Mouse (Mus musculus): Measurements from ENCODE around the gene Tcp11l1. TPM values are rescaled to one million over a fixed set of nuclear protein-coding genes. Genes with fewer than 3 reads are reported as not detected.

Tcp11l1 gene
- polyA plus RNA-seq, 1 experiment: 7.8 TPM

DNA sequence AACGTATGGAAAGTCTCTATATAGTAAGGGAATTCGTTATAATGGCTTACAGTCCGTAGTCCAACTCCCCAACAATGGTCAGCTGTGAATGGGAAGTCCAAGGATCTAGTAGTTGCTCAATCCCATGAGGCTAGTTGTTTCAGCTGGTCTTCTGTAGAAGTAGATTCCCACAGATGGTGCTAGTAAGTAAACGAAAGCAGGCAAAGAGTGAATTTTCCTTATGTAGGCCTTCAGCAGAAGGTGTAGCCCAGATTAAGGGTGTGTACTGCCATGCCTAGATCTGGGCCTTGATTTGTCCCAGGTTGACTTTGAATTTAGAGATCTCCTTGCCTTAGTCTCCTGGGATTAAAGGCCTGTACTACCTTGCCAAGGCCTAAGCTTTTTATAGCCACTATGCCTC lies 4.3 kb upstream of the Tcp11l1 start, which contains the start of gene Pin1rt1:
Gene Pin1rt1 (minus strand): TSS at position 101 of the 400 bp plus-strand sequence.
- Histone ChIP-seq H3K4me3 (no peak within 1 kb of the TSS), H3K27me3 (ENCODE audit: control insufficient read depth, insufficient read depth, insufficient read length) (no peaks in the 10 kb centered on the region), H3K36me3 (ENCODE audit: control insufficient read depth, insufficient read depth) (no peaks in the 10 kb centered on the region), H3K79me2 (ENCODE audit: control insufficient read depth, insufficient read depth) (no peaks in the 10 kb centered on the region), H3ac (ENCODE audit: control insufficient read depth, insufficient read length) (no peak within 1 kb of the TSS), H3K4me2 (ENCODE audit: low read depth) (no peak within 1 kb of the TSS)
- no peak for TF ChIP-seq CEBPB (IDR thresholded peaks at IDR 0.05; ENCODE audit: insufficient read depth, poor library complexity, severe bottlenecking)
- no peak for TF ChIP-seq MYOD1 (IDR thresholded peaks at IDR 0.05; ENCODE audit: control insufficient read depth in 1 of 3, insufficient read length in 2 of 3, low read depth in 2 of 3)
- TF ChIP-seq E2F4 (IDR thresholded peaks at IDR 0.05; ENCODE audit: insufficient read depth): no peak
- TF ChIP-seq USF1 (IDR thresholded peaks at IDR 0.05; ENCODE audit: low read depth): no peak
- TF ChIP-seq SRF (IDR thresholded peaks at IDR 0.05; ENCODE audit: control insufficient read depth, insufficient read length, low read depth): no peak
- no peak for TF ChIP-seq MAX (IDR thresholded peaks at IDR 0.05; ENCODE audit: low read depth)
- TF ChIP-seq TCF12 (IDR thresholded peaks at IDR 0.05; ENCODE audit: insufficient read depth, poor library complexity, severe bottlenecking): no peak
- no peak for TF ChIP-seq TCF3 (IDR thresholded peaks at IDR 0.05; ENCODE audit: insufficient read length, low read depth)
- no peak for TF ChIP-seq POLR2AphosphoS2 (IDR thresholded peaks at IDR 0.05; ENCODE audit: insufficient read length, low read depth)
- TF ChIP-seq REST (IDR thresholded peaks at IDR 0.05; ENCODE audit: insufficient read depth, insufficient read length): no peak

DNA sequence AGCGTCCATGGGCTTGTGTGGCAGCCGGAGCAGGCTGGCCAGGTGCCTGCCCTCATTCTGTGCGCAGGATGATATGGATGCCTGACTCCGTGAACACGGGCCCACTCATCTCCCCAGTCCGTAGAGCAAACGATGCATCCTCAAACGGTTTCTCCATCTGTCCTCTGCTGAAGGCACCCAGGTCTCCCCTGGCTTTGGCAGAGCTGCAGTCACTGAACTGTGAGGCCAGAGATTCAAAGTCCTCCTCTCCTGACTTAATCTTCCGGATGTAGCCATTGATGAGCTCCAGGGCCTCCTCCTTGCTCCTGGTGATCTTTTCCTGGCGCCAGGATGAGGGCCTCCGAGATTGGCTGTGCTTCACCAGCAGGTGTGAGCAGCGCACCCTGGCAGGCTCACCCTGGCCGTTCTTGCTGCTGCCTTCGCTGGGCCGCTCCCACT lies 2.3 kb upstream of the Tcp11l1 start:
- Histone ChIP-seq H3K79me2 (ENCODE audit: control insufficient read depth, insufficient read depth) (no peaks in the 10 kb centered on the region), H3ac (ENCODE audit: control insufficient read depth, insufficient read length) (no peak overlapping the region), H3K4me2 (ENCODE audit: low read depth) (no peak overlapping the region), H3K36me3 (ENCODE audit: control insufficient read depth, insufficient read depth) (no peaks in the 10 kb centered on the region), H3K27me3 (ENCODE audit: control insufficient read depth, insufficient read depth, insufficient read length) (no peaks in the 10 kb centered on the region), H3K4me3 (no peak overlapping the region)
- TF ChIP-seq E2F4 (IDR thresholded peaks at IDR 0.05; ENCODE audit: insufficient read depth): no peak
- TF ChIP-seq MAX (IDR thresholded peaks at IDR 0.05; ENCODE audit: low read depth): no peak
- no peak for TF ChIP-seq POLR2AphosphoS2 (IDR thresholded peaks at IDR 0.05; ENCODE audit: insufficient read length, low read depth)
- TF ChIP-seq POLR2A (IDR thresholded peaks at IDR 0.05; ENCODE audit: insufficient read length, low read depth): no peak
- no peak for TF ChIP-seq MYOG (IDR thresholded peaks at IDR 0.05; ENCODE audit: control insufficient read depth in 1 of 3, insufficient read depth in 1 of 3, insufficient read length in 2 of 3, low read depth in 2 of 3)
- TF ChIP-seq TCF3 (IDR thresholded peaks at IDR 0.05; ENCODE audit: insufficient read length, low read depth): no peak
- no peak for TF ChIP-seq CEBPB (IDR thresholded peaks at IDR 0.05; ENCODE audit: insufficient read depth, poor library complexity, severe bottlenecking)
- TF ChIP-seq REST (IDR thresholded peaks at IDR 0.05; ENCODE audit: insufficient read depth, insufficient read length): no peak
- no peak for TF ChIP-seq USF1 (IDR thresholded peaks at IDR 0.05; ENCODE audit: low read depth)
- TF ChIP-seq TCF12 (IDR thresholded peaks at IDR 0.05; ENCODE audit: insufficient read depth, poor library complexity, severe bottlenecking): no peak
- TF ChIP-seq SRF (IDR thresholded peaks at IDR 0.05; ENCODE audit: control insufficient read depth, insufficient read length, low read depth): no peak
- no peak for TF ChIP-seq MYOD1 (IDR thresholded peaks at IDR 0.05; ENCODE audit: control insufficient read depth in 1 of 3, insufficient read length in 2 of 3, low read depth in 2 of 3)

DNA sequence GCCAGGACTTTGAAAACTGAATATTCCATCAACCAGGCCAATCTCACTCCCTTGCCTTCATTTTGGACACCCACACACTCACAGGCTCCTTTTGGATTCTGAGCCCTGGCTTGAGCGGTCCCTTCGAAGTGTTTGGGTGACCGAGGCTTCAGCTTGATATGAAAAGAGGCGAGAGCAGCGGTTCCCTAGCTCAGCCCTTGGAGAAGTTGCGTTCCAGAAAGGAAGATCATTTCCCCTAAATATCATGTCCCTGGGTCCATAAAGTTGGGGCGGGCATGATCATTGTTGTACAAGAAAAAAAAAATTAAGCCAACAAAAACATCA lies 479 bp upstream of the Tcp11l1 start:
- Histone ChIP-seq H3ac (ENCODE audit: control insufficient read depth, insufficient read length) (peak overlapping the region; percentile 60), H3K4me2 (ENCODE audit: low read depth) (peak overlapping the region; percentile 80), H3K4me3 (peak overlapping the region; percentile 46), H3K27me3 (ENCODE audit: control insufficient read depth, insufficient read depth, insufficient read length) (no peaks in the 10 kb centered on the region), H3K79me2 (ENCODE audit: control insufficient read depth, insufficient read depth) (no peaks in the 10 kb centered on the region), H3K36me3 (ENCODE audit: control insufficient read depth, insufficient read depth) (no peaks in the 10 kb centered on the region)
- no peak for TF ChIP-seq CEBPB (IDR thresholded peaks at IDR 0.05; ENCODE audit: insufficient read depth, poor library complexity, severe bottlenecking)
- no peak for TF ChIP-seq POLR2A (IDR thresholded peaks at IDR 0.05; ENCODE audit: insufficient read length, low read depth)

GRCm38 (mm10) chr2:104710670-104711370 lies 1.1 kb downstream of the Tcp11l1 start:
- TF ChIP-seq TCF3 (IDR thresholded peaks at IDR 0.05; ENCODE audit: insufficient read length, low read depth) (no peak), USF1 (IDR thresholded peaks at IDR 0.05; ENCODE audit: low read depth) (peak; percentile 23)
- no peak overlapping the region for H3ac ChIP-seq (ENCODE audit: control insufficient read depth, insufficient read length)
- H3K4me2 ChIP-seq (ENCODE audit: low read depth): peak overlapping the region; percentile 80
- no peaks in the 10 kb centered on the region for H3K36me3 ChIP-seq (ENCODE audit: control insufficient read depth, insufficient read depth)
- H3K4me3 ChIP-seq: peak overlapping the region; percentile 46
- no peaks in the 10 kb centered on the region for H3K79me2 ChIP-seq (ENCODE audit: control insufficient read depth, insufficient read depth)
- H3K27me3 ChIP-seq (ENCODE audit: control insufficient read depth, insufficient read depth, insufficient read length): no peaks in the 10 kb centered on the region

DNA sequence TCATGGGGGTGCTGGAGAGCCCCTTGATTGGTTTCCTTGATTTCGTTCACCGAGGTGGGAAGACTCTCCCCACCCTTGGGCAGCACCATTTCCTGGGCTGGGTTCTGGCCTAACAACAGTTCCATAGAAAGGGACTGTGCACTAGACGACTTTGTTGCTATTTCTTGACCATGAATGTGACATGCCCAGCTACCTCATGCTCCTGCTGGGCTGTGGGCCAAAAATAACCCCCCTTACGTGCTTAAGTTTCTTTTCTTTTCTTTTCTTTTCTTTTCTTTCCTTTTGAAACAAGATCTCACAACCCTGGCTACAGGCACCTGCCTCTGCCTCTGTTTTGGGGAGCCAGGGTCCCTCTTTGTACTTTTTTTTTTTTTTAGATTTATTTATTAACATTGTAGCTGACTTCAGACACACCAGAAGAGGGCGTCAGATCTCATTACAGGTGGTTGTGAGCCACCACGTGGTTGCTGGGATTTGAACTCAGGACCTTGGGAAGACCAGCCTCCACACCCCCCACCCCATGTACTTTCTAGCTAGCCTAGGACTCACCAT lies 2.1 kb downstream of the Tcp11l1 start:
- Histone ChIP-seq H3K4me3 (no peak overlapping the region), H3K27me3 (ENCODE audit: control insufficient read depth, insufficient read depth, insufficient read length) (no peaks in the 10 kb centered on the region), H3K4me2 (ENCODE audit: low read depth) (no peak overlapping the region), H3K36me3 (ENCODE audit: control insufficient read depth, insufficient read depth) (no peaks in the 10 kb centered on the region), H3K79me2 (ENCODE audit: control insufficient read depth, insufficient read depth) (no peaks in the 10 kb centered on the region), H3ac (ENCODE audit: control insufficient read depth, insufficient read length) (no peak overlapping the region)
- TF ChIP-seq CEBPB (IDR thresholded peaks at IDR 0.05; ENCODE audit: insufficient read depth, poor library complexity, severe bottlenecking) (no peak), E2F4 (IDR thresholded peaks at IDR 0.05; ENCODE audit: insufficient read depth) (no peak), TCF3 (IDR thresholded peaks at IDR 0.05; ENCODE audit: insufficient read length, low read depth) (no peak), TCF12 (IDR thresholded peaks at IDR 0.05; ENCODE audit: insufficient read depth, poor library complexity, severe bottlenecking) (no peak), POLR2AphosphoS2 (IDR thresholded peaks at IDR 0.05; ENCODE audit: insufficient read length, low read depth) (no peak), SRF (IDR thresholded peaks at IDR 0.05; ENCODE audit: control insufficient read depth, insufficient read length, low read depth) (no peak), MYOD1 (IDR thresholded peaks at IDR 0.05; ENCODE audit: control insufficient read depth in 1 of 3, insufficient read length in 2 of 3, low read depth in 2 of 3) (no peak), MAX (IDR thresholded peaks at IDR 0.05; ENCODE audit: low read depth) (no peak)

Measured in myocyte (in vitro differentiated cells).